Mouse (Mus musculus): Measurements from ENCODE around the gene Tcerg1l.
A peak's percentile ranks its signal among the peaks of the same experiment; 100 is the strongest.

Tcerg1l gene

DNA sequence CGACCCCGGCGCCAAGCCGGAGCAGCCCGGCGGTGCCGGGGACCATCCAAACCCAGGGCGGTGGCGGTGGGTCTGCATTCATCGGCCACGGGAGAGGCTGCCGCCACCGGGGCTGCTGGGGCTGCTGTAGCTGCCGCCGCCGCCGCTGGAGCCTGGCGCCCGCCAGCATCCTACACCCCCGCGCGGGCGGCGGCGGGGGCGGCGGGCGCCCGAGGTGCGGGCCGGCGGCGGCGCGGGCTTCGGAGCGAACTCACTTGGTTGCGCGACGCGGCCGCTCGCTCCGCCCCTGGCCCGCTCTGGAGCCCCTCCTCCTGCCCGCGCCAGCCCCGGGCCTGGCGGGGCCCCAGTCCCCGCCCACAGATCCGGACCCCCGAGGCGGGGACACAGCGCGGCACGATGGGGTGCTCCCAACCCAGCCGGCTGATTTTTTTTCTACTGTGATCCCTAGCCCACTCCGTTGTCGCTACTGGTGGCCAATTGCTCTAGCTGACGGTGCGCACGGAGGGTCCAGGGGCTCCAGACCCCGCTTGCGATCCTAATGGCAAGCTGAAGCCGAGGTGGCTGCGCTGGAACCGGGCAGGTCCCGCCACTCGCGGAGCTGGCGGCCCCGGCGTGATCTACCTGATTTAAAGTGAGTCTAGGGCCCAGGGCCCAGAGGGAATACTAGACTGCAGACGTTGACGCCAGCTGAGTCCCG lies at the start of gene Tcerg1l:
Gene Tcerg1l (minus strand): TSS at position 246 of the 697 bp plus-strand sequence.
- peak; percentile 64 for DNase-seq (ENCODE audit: low spot score)

DNA sequence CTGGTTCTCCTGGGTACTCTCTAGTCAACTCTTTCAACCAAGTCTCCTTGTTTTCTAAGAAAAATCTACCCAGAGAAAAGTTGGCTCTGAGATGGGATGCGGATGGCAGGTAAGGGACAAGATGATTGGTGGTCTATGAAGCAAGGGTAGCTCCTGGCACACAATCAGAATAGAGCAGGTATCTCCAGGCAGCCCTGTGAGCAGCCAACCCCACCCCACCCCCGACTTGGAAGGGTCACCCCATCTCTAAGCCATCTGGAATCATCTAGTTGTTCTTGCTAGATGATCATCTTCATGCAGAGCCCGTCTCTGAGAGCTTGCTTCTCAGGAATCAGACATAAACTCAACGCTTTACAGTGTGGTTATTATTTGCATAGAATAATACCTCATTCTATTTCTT lies 44.6 kb upstream of the Tcerg1l start:
- DNase-seq (ENCODE audit: low spot score): no peak

DNA sequence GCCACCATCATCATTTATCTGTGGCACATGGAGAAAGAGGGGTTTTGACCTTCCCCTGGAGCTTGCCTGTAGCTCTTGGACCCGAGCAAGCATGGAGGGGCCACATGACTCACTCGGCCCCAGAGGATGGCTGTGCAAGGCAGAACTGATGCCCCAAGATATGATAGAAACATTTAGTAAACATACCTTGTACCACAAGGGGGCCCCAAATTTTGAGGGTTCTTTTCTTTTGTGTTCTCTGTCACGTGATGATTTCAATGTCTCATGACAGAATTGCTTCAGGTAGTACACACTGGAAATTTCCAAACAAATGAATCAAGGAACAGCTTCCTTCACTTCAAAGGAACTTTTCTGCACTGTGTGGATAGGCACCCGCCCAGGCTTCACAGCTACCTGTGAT lies 35.0 kb upstream of the Tcerg1l start:
- DNase-seq (ENCODE audit: low spot score): peak; percentile 25

DNA sequence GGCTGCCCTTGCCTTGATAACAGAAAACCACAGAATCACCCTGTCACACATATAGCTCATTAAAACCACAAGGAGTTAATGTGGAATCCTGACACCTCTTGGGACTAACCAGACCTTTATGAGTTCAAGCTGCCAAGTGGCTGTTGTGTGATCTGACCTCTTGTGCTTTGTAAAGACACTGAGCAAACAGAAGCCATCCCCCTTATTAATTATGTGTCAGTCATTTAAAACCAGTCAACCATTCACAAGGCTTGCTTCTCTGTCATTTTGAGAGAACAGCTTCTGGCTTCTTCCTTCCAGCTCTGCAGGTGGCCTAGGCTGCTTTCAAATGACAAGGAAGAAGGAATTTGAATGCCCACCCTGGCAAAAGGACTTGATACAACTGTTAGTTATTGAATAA lies 33.9 kb upstream of the Tcerg1l start:
- no peak for DNase-seq (ENCODE audit: low spot score)

DNA sequence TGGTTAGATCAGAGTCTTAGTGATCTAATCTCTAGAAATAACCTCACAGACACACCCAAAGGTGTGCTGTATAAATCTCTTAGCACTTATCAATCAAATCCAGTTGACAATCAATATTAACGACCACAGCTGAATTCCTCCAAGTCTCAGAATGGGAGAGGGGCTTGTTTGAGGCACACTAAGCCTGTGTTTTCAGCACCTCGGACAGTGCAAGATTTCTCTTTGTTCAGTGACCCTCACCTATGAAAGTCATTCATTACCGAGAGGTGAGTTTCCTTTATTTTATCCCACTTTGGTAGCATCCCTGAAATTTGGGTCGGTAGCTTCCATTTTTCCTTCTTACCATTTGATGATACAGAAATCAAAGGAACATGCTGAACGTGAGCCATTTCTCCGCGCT lies 32.4 kb upstream of the Tcerg1l start:
- no peak for DNase-seq (ENCODE audit: low spot score)

DNA sequence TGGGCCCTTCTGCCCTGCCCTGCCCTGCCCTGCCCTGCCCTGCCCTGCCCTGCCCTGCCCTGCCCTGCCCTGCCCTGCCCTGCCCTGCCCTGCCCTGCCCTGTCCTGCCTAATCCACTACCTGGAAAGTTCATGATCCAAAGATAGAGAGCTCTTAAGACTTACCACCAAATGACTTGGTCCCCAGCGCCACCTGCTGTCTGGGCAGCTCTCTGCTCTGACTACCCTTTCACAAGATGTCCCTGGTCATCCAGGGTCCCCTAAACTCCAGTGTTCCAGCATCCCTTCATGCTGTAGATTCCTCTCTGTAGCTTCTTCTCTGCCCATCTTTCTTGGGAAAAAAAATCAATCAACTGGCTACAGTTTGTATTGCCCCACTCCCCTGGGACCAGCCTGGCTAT lies 31.3 kb upstream of the Tcerg1l start:
- peak; percentile 69 for DNase-seq (ENCODE audit: low spot score)

DNA sequence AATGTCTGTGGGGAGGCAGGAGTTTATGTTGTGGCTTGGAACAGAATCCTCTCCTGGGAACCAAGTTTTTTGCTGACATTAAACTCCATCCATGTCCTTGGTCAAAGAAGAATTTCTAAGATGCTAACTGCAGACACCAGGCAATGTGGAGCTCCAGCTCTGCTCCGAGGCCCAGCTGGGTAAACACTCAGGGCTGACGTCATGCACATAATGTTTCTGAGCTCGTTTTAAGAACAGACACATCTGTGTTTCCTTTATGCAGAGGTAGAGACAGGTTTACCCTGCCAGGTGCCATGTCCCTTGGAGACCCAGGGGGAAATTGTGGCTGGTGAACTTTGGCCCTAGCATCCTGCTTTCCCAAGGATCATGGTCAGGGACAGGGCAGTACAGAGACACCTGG lies 29.9 kb upstream of the Tcerg1l start:
- DNase-seq (ENCODE audit: low spot score): peak; percentile 14

DNA sequence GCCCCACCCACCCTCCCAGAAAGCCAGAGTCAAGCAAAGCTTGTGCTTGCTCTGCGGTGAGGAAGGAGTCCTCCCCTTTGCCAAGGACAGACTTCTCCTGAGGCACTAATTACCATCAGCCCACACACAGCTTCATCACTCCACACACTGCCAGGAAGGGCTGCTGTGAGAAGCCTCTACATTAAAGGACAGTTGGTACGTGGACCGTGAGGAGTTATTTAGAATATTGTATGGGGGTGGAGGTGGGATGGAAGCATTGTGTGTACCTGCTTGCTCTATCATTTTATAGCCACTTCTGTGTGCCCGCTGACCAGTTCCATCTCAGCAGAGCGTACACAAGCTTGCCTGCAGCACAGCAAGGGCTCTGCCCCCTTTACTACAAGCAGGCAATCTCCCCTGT lies 16.0 kb upstream of the Tcerg1l start:
- no peak for DNase-seq (ENCODE audit: low spot score)

DNA sequence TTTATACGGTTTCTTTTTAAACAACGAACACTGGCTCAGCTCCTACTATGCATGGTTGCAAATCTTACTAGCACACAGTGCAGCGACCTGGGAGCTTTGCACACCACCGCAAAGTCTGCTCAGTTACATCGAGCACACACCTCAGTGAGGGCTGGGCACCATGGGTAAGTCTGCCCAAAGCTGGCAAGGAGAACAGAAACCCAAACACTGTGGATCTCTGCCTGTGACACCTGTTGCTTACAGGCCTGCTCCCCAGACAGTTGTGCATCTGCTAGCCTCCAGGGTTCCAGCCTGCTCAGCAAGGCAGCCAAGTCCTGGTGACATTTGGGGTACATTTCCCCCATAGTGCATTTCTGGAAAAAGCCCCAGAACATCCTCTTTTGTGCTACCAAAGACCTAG lies 4.1 kb upstream of the Tcerg1l start:
- no peak for DNase-seq (ENCODE audit: low spot score)

DNA sequence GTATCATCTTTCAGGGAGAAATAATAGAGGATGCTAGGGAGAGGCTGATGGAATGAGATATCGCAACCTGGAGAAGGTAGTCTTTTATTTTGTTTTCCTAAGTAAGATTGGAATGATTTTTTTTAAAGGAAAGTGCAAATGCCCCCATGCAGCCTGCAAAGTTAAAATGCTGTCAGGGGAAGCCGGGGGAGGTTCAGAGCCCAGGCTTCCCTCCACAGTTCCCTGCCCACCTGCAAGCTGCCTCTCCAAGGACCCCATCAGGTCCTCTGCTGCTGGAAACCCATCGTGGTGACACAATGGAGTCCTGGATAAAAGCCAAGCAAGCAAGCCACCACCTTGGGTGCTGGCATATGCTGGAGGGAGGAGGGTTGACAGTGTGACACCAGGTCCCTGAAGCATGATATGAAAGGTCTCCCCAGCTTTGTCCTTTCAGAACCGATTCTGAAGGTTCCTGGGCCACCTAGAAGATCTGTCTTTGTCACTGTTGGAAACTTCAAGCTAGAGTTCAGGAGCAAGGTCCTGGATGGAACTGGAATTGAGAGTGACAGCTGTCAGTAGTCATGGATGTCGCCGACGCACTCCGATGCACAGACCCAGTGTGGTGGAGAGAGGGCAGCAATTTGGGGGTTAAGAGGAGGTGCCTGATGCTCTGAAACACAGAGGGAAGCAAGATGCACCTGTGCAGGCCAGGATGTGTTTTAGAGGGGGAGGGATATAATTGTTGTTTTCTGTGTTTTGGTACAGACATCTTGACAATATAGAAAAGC lies 3.2 kb upstream of the Tcerg1l start:
- no peak for DNase-seq (ENCODE audit: low spot score)

DNA sequence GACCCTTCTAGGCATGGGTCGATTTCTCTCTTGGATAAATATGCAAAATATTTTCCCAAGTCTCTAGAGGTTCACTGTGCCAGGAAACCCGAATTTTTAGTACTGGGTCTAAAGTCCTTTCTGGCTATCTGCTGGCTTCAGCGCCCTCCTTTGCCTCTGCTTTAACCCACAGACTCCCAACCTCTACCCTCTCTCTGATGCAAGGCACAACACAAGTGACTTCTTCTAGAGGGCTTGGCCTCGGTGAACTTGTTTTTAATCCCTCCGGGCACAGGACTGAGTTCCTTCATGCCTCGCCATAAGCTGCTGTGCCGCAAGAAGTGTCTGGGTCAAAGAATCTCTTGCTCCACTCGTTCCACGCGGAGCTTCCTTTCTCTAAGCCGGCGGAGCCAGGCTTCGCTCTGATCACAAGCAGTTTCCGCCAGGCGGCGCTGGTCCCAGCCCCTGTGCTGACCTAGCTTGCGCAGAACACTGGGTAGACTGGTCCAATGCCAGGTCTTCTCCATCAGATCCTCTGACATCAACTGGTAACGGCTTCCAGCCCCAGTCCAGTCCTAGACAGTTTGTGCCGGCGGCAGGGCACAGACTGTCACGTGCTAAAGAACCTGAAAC lies 758 bp upstream of the Tcerg1l start:
- DNase-seq (ENCODE audit: low spot score): peak; percentile 82

DNA sequence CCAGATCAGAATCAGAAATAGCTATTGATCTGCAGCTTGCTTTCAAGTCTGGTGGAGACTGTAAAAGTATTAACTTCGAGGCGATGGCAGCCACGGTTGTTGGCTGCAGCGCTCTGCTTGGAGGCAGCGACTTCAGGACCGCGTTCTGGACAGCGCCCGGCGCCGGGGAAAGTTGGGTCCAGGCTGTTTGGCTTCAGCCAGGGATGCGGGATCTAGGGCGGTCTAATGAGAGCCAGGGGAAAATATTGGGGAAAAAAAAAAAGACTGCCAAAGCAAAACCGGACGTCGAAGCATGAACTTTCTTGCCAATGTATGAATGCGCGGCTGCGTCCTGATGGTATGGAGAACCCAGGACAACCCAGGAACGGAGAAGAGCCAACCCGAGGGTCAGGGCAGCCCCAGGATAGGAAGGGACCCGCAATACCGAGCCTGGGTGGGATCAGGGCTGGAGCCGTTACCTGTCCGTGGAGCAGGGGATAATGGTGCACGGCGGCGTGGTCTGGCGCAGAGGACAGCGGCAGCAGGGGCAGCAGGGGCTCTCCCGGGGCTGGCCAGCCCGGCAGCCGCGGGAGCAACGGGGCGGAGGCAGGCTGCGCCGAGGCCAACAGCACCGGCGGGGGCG lies 556 bp downstream of the Tcerg1l start:
- DNase-seq (ENCODE audit: low spot score): peak; percentile 17

DNA sequence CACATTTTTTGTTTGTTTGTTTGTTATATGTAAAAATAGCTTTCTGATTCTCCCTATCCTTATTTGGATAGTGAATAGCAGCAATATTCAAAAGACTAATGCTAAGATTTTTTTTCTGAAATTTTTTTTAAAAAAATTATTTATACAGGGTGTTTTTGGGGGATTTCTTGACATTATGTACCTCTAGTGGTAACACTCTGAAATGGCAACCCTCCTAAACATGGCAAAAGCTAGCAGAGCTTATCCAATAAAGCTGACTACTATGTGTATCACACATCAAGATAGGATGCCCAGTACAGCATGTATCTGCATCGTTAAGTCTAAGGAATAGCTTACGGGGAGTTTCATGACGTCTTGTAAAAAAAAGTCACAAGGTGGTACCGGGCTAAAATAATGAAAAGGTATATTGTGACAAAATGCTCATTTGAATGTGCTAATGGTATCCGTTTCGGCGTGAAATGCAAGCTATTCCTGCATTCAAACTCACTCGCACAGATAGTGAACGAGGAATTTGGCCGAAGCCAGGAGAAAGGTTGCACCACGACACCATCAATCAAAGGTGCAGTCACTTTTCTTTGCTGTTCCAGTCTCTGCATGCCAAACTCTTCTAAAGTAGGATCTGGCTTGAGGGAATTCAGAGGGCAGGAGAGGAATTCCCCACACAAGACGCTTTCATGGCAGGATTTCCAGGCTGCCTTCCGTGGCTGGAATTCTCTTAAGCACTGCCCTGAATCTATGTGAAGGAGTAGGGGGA lies 1.2 kb downstream of the Tcerg1l start:
- peak; percentile 33 for DNase-seq (ENCODE audit: low spot score)

DNA sequence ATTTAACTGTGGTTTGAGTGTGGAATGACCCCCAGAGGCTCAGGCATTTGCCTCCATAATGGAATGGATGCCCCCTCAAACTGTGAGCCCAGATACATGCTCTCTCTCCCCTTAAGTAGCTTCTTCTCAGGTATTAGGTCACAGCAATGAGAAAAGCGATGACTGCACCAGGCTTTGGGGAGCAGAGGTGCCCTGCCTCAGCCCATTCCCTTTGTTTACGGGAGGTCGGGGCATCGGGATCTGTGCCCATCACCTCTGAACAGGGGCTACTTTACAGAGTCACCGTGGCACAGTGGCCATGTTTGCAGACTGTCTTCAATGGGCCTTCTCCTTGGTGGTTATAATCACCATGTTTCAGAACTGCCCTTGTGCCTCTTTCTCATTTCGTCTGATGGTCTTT lies 7.6 kb downstream of the Tcerg1l start:
- DNase-seq (ENCODE audit: low spot score): no peak

DNA sequence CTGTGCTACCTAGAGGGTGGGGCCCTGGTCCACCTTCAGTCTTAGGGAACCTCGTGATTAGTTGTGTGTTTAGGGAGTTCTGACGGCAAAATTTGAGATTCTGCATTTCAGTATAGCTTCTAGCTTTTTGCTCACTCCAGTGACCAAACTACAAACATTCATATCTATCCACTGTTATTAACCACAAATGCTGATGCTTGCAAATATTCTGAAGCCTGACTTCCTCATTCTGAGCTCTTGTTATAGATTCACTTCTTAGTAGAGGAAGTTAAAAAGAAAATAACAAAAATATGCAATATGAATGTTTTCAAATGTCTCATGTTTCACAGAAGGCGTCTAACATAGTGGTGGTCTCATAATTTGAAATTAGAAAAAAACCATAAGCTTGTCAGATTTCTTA lies 8.5 kb downstream of the Tcerg1l start:
- no peak for DNase-seq (ENCODE audit: low spot score)

DNA sequence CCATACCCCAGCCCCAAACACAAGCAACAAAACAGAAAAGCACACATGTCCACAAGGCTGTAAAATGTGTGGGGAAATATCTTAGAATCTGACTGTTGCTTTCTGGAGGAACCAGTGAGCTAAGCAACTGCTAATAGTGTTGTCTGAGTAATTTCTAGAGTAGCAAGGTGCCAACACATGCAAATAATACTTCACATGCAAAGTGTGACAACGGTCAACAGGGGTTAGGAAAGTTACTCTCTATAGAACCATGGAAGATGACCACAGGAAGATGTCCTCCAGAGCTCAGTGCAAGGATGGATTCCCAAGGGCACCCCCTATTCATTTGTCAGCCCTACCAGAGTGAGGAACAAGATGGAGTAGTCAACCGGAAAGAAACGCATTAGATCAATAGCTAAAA lies 18.3 kb downstream of the Tcerg1l start:
- no peak for DNase-seq (ENCODE audit: low spot score)

DNA sequence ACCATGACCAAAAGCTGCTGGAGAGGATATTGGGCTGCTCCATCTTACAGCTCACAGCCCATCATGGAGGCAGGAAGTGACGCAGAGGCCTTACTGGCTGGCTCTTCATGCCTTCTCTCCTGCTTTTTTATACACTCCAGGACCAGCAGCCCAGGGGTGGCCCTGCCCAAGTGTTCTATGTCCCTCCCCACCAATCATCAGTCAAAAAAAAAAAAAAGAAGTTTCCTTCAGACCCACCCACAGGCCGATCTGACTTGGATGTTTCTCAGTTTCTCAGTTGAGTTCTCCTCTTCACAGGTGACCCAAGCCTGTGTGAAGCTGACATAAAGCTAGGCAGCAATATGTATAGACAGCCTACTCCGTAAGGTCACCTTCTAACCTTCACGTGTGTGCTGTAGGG lies 19.0 kb downstream of the Tcerg1l start:
- DNase-seq (ENCODE audit: low spot score): no peak

DNA sequence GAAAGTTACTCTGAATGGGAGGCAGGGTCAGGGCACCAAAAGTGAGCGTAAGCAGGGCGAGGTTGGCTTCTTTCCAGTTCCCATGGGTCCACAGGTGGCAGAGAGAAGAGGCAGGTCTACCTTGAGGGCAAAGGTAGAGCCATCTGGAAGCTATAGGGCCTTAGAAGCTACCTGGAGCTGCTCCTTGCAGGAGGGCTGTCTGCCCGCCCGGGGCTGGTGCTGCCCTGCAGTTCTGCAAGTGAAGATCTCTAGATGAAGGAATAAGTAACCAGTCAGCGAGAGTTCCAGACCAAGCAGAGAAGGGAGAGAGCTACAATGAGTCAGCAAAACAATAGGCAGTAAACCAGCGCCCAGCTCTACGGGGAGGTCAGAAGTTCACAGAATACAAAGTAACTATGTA lies 22.0 kb downstream of the Tcerg1l start:
- DNase-seq (ENCODE audit: low spot score): no peak

DNA sequence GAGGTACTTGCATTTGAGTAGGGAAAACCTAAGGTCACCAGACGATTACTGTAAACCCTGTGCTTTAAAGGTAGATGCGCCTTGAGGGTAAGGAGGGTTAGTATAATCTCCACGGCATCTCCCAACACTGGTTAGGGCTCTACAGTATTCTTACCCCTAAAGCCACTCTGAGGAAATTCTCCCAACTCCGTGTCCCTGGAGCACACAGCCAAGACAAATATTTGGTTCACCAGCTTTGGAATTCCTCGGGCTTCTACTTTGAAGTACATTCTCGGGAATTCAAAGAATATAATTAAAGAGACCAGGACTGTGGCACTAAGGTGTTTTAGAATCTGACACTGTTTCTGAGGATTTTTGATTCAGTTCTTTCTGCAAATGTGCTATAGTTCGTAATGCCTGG lies 23.2 kb downstream of the Tcerg1l start:
- no peak for DNase-seq (ENCODE audit: low spot score)

DNA sequence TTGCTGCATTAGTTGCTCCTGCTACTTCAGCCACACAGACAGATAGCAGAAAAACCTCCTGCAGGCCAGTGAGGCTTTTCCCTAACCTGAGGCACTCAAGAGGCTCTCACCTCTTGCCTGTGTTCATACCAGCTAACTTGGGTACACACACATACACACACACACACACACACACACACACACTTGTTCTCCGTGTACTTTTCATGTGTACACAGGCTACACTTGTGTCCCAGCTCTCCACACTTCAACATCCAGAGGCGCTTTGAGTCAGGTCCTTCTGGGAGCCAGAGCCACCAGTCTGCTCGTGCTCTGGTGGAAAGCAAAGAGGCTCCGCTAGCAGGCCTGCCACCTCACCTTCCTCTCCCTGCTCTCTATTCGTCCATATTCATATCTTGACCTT lies 24.0 kb downstream of the Tcerg1l start:
- no peak for DNase-seq (ENCODE audit: low spot score)

DNA sequence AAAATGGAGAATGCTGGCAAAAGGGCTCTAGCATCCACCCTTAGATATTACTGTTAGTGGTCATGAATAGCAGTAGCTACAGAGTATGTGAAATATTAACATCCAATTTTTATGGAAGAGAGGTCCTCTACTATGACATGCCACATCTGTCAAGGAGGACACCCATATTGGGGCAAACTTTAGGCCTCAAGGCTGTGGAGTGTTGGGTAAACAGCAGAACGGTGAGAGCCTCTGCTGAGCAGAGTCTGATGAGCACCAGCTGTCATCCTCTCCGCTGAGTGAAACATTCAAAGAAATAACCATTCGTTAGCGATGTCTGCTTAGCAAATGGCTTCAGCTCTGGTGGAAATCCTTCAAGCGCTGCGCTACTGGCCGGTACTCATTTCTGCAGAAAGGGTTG lies 30.0 kb downstream of the Tcerg1l start:
- DNase-seq (ENCODE audit: low spot score): no peak

DNA sequence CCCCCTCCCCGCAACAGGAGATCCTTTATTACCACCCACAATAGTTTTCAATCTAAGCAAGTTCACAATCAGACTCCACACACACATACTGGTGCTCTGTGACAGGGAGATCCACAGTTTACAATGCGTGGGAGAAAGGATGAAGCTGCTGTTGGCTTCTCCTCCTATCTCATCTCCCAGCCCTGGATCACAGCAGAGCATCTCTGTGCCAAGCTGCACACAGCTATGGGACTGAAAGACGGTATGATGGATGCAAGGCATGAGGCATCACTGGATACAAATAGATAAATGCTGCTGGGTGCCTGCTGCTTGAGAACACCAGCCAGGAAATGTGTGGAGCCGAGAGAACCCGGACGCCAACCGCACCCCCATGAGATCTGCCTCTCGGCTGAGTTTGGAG lies 32.0 kb downstream of the Tcerg1l start:
- no peak for DNase-seq (ENCODE audit: low spot score)

Data from MN1 (cell line).